Mouse (Mus musculus) stomach, embryonic 14.5 days (tissue): ENCODE data around the gene Gadl1. TPM values are rescaled to one million over a fixed set of nuclear protein-coding genes. Genes with fewer than 3 reads are reported as not detected.

Experiments used
- ATAC-seq: fragments of 200-750 bp; cut with Nextera tagmentation; 2 replicates; pipeline ENCODE4 v1.8.0; 2017; ENCODE audit warnings: low read depth, moderate TSS enrichment; ENCODE audit not compliant: insufficient number of reproducible peaks, insufficient read depth, low FRiP score
- H3K27ac ChIP-seq: fragments of 300-500 bp; sonication (generic); 2 replicates; pipeline ENCODE4 v1.5.1; 2014; ENCODE audit warnings: mild to moderate bottlenecking, low read length, moderate library complexity, mixed read lengths
- H3K27me3 ChIP-seq: fragments of 300-500 bp; sonication (generic); 2 replicates; pipeline ENCODE4 v1.6.1; 2014; ENCODE audit warnings: low read length, control low read depth, mixed read lengths; ENCODE audit not compliant: control insufficient read depth, insufficient read depth
- H3K36me3 ChIP-seq: fragments of 300-500 bp; sonication (generic); 2 replicates; pipeline ENCODE4 v1.6.1; 2014; ENCODE audit warnings: mild to moderate bottlenecking, control low read depth, low read length, moderate library complexity, mixed read lengths; ENCODE audit not compliant: control insufficient read depth, insufficient read depth
- H3K4me1 ChIP-seq: fragments of 300-500 bp; sonication (generic); 2 replicates; pipeline ENCODE4 v1.6.1; 2014; ENCODE audit warnings: low read length, control low read depth, mixed read lengths; ENCODE audit not compliant: control insufficient read depth, insufficient read depth
- H3K4me2 ChIP-seq: fragments of 300-500 bp; sonication (generic); replicated peaks from 2 replicates; pipeline ENCODE4 v1.6.1; 2014; ENCODE audit warnings: low read depth, low read length, control low read depth
- H3K4me3 ChIP-seq: fragments of 300-500 bp; sonication (generic); 2 replicates; pipeline ENCODE4 v1.5.1; 2014; ENCODE audit warnings: low read depth, low read length, control low read depth
- H3K9ac ChIP-seq: fragments of 300-500 bp; sonication (generic); replicated peaks from 2 replicates; pipeline ENCODE4 v1.6.1; 2014; ENCODE audit warnings: low read depth, mild to moderate bottlenecking, control low read depth, low read length, moderate library complexity, mixed read lengths
- H3K9me3 ChIP-seq: fragments of 300-500 bp; sonication (generic); 2 replicates; pipeline ENCODE4 v1.6.1; 2016; ENCODE audit warnings: low read depth, low read length, control low read depth; ENCODE audit not compliant: control insufficient read depth
- WGBS: fragments of 180-500 bp; shearing (Covaris S2); extraction: QIAGEN DNeasy Blood & Tissue Kit; methylation state at CpG from one replicate; pipeline ENCODE4 v1.1.7; 2014; 5-methylcytosine and 5-hydroxymethylcytosine counted together
- polyA plus RNA-seq: library from polyadenylated mRNA; unstranded; fragments of >200 nt; fragmentation: Nextera tagmentation; extraction: Ambion mirVana; gene quantifications from 2 replicates; pipeline ENCODE4 v1.2.1, GENCODE M21; 2014

Gene Gadl1
- 0.21 and 0.25 TPM in 2 replicates for polyA plus RNA-seq

- no peaks in the 10 kb centered on the region for H3K9me3 ChIP-seq
- WGBS = 67% methylated on average over 9 of the region's 9 CpGs
- no peak within 1 kb of the TSS for H3K4me3 ChIP-seq
- H3K27ac ChIP-seq = no peak within 1 kb of the TSS
- H3K4me2 ChIP-seq = no peak within 1 kb of the TSS
- no peak within 1 kb of the TSS for H3K9ac ChIP-seq
- H3K27me3 ChIP-seq = no peaks in the 10 kb centered on the region
- ATAC-seq = no peak
- no peaks in the 10 kb centered on the region for H3K36me3 ChIP-seq
- no peaks in the 10 kb centered on the region for H3K4me1 ChIP-seq
Measured at GRCm38 (mm10) chr9:115909155-115909554, at the start of gene Gadl1. Gene Gadl1, plus strand, starts transcription at chr9:115909455.

- no peaks in the 10 kb centered on the region for H3K36me3 ChIP-seq
- no peak overlapping the region for H3K4me2 ChIP-seq
- H3K4me1 ChIP-seq = no peaks in the 10 kb centered on the region
- WGBS = 71% methylated on average over 5 of the region's 5 CpGs
- H3K9me3 ChIP-seq = no peaks in the 10 kb centered on the region
- H3K27ac ChIP-seq = no peak overlapping the region
- no peaks in the 10 kb centered on the region for H3K27me3 ChIP-seq
- H3K4me3 ChIP-seq = no peak overlapping the region
- no peak for ATAC-seq
- H3K9ac ChIP-seq = no peak overlapping the region
Measured at GRCm38 (mm10) chr9:115862802-115863201, 46.5 kb upstream of the Gadl1 start.

GRCm38 (mm10) chr9:115863326-115863725 lies 45.9 kb upstream of the Gadl1 start:
- Histone ChIP-seq H3K27me3 (no peaks in the 10 kb centered on the region), H3K4me3 (no peak overlapping the region), H3K9ac (no peak overlapping the region), H3K4me2 (no peak overlapping the region), H3K4me1 (no peaks in the 10 kb centered on the region), H3K27ac (no peak overlapping the region), H3K9me3 (no peaks in the 10 kb centered on the region), H3K36me3 (no peaks in the 10 kb centered on the region)
- ATAC-seq = no peak
- WGBS = 75% methylated on average over 6 of the region's 6 CpGs

GRCm38 (mm10) chr9:115867277-115867676 lies 42.0 kb upstream of the Gadl1 start:
- Histone ChIP-seq H3K4me2 (no peak overlapping the region), H3K36me3 (no peaks in the 10 kb centered on the region), H3K9me3 (no peaks in the 10 kb centered on the region), H3K27ac (no peak overlapping the region), H3K4me3 (no peak overlapping the region), H3K9ac (no peak overlapping the region), H3K27me3 (no peaks in the 10 kb centered on the region), H3K4me1 (no peaks in the 10 kb centered on the region)
- ATAC-seq = no peak
- WGBS = 20% methylated on average over 2 of the region's 2 CpGs

- Histone ChIP-seq H3K36me3 (no peaks in the 10 kb centered on the region), H3K27ac (no peak overlapping the region), H3K9ac (no peak overlapping the region), H3K4me1 (no peaks in the 10 kb centered on the region), H3K27me3 (no peaks in the 10 kb centered on the region), H3K9me3 (peaks cover 3% of the 10 kb centered on the region; the same call in 1 of the 2 replicates), H3K4me2 (no peak overlapping the region), H3K4me3 (no peak overlapping the region)
- WGBS = 86% methylated on average over 13 of the region's 13 CpGs
- ATAC-seq = no peak
Measured at GRCm38 (mm10) chr9:115870168-115870567, 39.1 kb upstream of the Gadl1 start.

GRCm38 (mm10) chr9:115870640-115871039 lies 38.6 kb upstream of the Gadl1 start:
- Histone ChIP-seq H3K9ac (no peak overlapping the region), H3K9me3 (peaks cover 3% of the 10 kb centered on the region; the same call in 1 of the 2 replicates), H3K36me3 (no peaks in the 10 kb centered on the region), H3K4me2 (no peak overlapping the region), H3K27me3 (no peaks in the 10 kb centered on the region), H3K4me3 (no peak overlapping the region), H3K27ac (no peak overlapping the region), H3K4me1 (no peaks in the 10 kb centered on the region)
- 87% methylated on average over 5 of the region's 5 CpGs for WGBS
- ATAC-seq = no peak

- no peak overlapping the region for H3K4me2 ChIP-seq
- H3K9me3 ChIP-seq = no peaks in the 10 kb centered on the region
- 87% methylated on average over 6 of the region's 6 CpGs for WGBS
- H3K9ac ChIP-seq = no peak overlapping the region
- H3K4me1 ChIP-seq = no peaks in the 10 kb centered on the region
- H3K27me3 ChIP-seq = no peaks in the 10 kb centered on the region
- H3K36me3 ChIP-seq = no peaks in the 10 kb centered on the region
- no peak overlapping the region for H3K4me3 ChIP-seq
- no peak overlapping the region for H3K27ac ChIP-seq
- no peak for ATAC-seq
Measured at GRCm38 (mm10) chr9:115880500-115880899, 28.8 kb upstream of the Gadl1 start.

GRCm38 (mm10) chr9:115881137-115881536 lies 28.1 kb upstream of the Gadl1 start:
- H3K9ac ChIP-seq = no peak overlapping the region
- no peaks in the 10 kb centered on the region for H3K27me3 ChIP-seq
- H3K27ac ChIP-seq = no peak overlapping the region
- no peaks in the 10 kb centered on the region for H3K4me1 ChIP-seq
- no peak for ATAC-seq
- WGBS = 82% methylated on average over 3 of the region's 3 CpGs
- no peaks in the 10 kb centered on the region for H3K9me3 ChIP-seq
- no peaks in the 10 kb centered on the region for H3K36me3 ChIP-seq
- H3K4me2 ChIP-seq = no peak overlapping the region
- H3K4me3 ChIP-seq = no peak overlapping the region

- H3K4me3 ChIP-seq = no peak overlapping the region
- H3K9me3 ChIP-seq = no peaks in the 10 kb centered on the region
- no peaks in the 10 kb centered on the region for H3K4me1 ChIP-seq
- ATAC-seq = no peak
- H3K27ac ChIP-seq = no peak overlapping the region
- H3K36me3 ChIP-seq = no peaks in the 10 kb centered on the region
- H3K4me2 ChIP-seq = no peak overlapping the region
- WGBS = 72% methylated on average over 5 of the region's 5 CpGs
- no peak overlapping the region for H3K9ac ChIP-seq
- no peaks in the 10 kb centered on the region for H3K27me3 ChIP-seq
Measured at GRCm38 (mm10) chr9:115882627-115883200, 26.5 kb upstream of the Gadl1 start.
